Mouse (Mus musculus): ENCODE data around the gene Cdkn3. TPM values are rescaled to one million over a fixed set of nuclear protein-coding genes. Genes with fewer than 3 reads are reported as not detected.
"Not testable (repeated sequence)": the region's sequence is repeated elsewhere in the genome, so short reads cannot be mapped to it uniquely, and the experiment has no call there.

Gene Cdkn3
- polyA plus RNA-seq, 1 experiment from 2014 or later, result 41.8 TPM

DNA sequence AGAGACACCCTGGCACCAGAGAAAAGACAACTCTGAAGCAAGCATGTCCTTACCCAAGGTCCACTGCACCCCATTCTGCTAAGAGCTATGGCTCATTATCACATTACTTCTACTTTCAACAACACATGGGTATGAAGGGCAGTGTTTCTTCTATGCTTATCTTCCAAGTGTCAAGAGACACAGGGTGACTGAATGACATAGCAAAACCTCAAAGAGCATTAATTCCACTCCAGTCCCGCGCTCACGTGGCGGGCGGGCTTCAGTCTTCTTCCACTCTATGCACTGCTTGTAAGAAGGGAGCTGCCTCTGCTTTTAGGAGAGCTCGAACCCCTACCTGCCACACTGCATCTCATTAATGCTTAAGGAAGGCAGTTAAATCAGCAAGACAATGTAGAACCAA lies 55.3 kb downstream of the Cdkn3 start:
- Histone ChIP-seq H3K4me1 (peaks cover 17% of the 10 kb centered on the region), H3K4me3 (no peak overlapping the region), H3K9ac (no peak overlapping the region), H3K27ac (no peak overlapping the region), H3K4me2 (no peak overlapping the region), H3K36me3 (ENCODE audit: poor library complexity, severe bottlenecking) (peaks cover 36% of the 10 kb centered on the region), H3K9me3 (replicated peaks) (no peaks in the 10 kb centered on the region), H3K27me3 (no peaks in the 10 kb centered on the region)
- WGBS, result 46% methylated on average over 6 of the region's 6 CpGs
- no peak for ATAC-seq

DNA sequence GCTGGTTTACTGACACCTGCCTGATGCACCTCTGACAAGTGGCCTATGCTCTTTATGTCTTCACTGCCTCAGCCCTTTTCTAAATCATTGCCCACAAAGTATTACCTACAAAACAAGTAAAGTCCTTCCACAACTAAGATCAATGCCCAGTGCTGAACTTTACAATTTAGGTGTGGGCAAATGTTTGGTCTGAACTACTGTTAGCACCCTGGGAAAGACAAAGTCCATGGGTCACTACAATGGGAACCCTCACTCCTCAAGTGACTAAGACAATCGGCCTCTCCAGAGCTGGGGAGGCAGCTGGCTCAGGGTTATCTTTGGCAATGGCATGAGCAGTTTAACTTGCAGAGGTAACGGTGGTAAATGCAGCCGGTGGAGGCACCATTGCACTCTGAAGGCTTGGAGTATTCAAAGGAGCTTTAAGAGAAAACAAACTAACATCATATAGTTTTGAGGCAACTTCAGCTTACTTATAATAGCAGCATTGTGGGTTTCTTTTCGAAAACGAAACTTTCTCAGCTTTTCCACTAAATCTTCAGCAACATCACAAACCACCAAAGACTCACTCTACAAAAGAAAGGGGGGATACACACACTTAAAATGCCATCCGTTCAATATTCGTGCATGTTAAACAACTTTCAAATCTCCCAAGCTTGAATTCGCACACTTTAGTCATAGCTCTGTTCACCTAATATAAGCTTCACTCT lies 56.7 kb downstream of the Cdkn3 start:
- Histone ChIP-seq H3K4me1 (peaks cover 25% of the 10 kb centered on the region), H3K27ac (no peak overlapping the region), H3K36me3 (ENCODE audit: poor library complexity, severe bottlenecking) (peaks cover 25% of the 10 kb centered on the region), H3K9me3 (replicated peaks) (no peaks in the 10 kb centered on the region), H3K27me3 (no peaks in the 10 kb centered on the region), H3K4me3 (no peak overlapping the region), H3K9ac (no peak overlapping the region), H3K4me2 (no peak overlapping the region)
- no peak for ATAC-seq
- 96% methylated on average over 8 of the region's 8 CpGs for WGBS

DNA sequence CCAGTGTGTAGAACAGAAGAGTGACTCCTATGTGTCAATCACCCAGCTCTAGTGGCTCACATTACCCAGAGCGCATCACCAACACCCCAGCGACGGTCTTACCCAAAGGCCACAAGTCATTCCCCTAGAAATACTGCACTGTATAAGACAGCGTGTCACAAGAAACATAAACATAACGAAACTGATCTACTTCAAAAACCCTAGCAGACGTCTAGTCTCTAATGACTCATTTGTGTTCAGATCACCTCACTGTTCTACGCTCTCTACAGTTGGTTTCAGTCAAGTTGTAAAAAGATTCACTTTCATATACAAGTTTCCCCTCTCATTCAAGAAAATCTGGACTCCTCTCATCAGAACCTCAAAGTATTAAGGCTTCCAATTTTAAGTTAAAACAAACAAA lies 58.4 kb downstream of the Cdkn3 start:
- Histone ChIP-seq H3K27me3 (no peaks in the 10 kb centered on the region), H3K36me3 (ENCODE audit: poor library complexity, severe bottlenecking) (peaks cover 13% of the 10 kb centered on the region), H3K4me3 (no peak overlapping the region), H3K9me3 (replicated peaks) (no peaks in the 10 kb centered on the region), H3K9ac (no peak overlapping the region), H3K27ac (no peak overlapping the region), H3K4me2 (no peak overlapping the region), H3K4me1 (peaks cover 25% of the 10 kb centered on the region)
- no peak for ATAC-seq
- 96% methylated on average over 7 of the region's 7 CpGs for WGBS

DNA sequence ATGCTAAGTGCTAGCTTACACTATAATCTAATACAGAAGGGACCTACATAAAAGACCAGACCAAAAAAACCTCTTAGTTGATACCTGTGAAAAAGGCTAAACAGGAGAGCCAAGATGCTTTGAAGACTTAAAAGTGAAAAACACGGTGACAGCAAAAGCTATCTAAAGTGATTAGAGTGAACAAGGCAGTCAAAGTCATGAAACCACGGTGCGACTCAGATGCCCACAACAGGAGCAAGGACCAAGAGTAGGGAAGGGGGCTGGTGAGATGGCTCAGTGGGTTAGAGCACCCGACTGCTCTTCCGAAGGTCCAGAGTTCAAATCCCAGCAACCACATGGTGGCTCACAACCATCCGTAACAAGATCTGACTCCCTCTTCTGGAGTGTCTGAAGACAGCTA lies 59.6 kb downstream of the Cdkn3 start:
- H3K4me1 ChIP-seq, result peaks cover 25% of the 10 kb centered on the region
- not testable (repeated sequence) for H3K9ac ChIP-seq; ATAC-seq; H3K36me3 ChIP-seq (ENCODE audit: poor library complexity, severe bottlenecking); H3K27me3 ChIP-seq; H3K4me3 ChIP-seq; H3K9me3 ChIP-seq (replicated peaks); H3K4me2 ChIP-seq; H3K27ac ChIP-seq
- WGBS, result 91% methylated on average over 5 of the region's 6 CpGs

Other genes with a start within 250 kb of the Cdkn3 start
- gene Cnih1, start 27.9 kb downstream of the Cdkn3 start, polyA plus RNA-seq (2015; fragmentation: Nextera tagmentation; extraction: Ambion mirVana), result 168 and 176 TPM in 2 replicates
- gene Gmfb, start 61.7 kb downstream of the Cdkn3 start, polyA plus RNA-seq (2015; fragmentation: Nextera tagmentation; extraction: Ambion mirVana), result 90.1 and 98.6 TPM in 2 replicates
- gene Cgrrf1, start 71.6 kb downstream of the Cdkn3 start, polyA plus RNA-seq (2015; fragmentation: Nextera tagmentation; extraction: Ambion mirVana), result 20.4 and 23.8 TPM in 2 replicates
- 5.2 and 5.8 TPM in 2 replicates for gene Samd4, start 122.3 kb downstream of the Cdkn3 start, polyA plus RNA-seq (2015; fragmentation: Nextera tagmentation; extraction: Ambion mirVana)

All from forebrain, embryonic 13.5 days (tissue).